Mouse (Mus musculus) brain, embryonic 14.5 days (tissue): ENCODE data around the gene Tenm2.

ENCODE experiments used
- CTCF ChIP-seq: fragments of 200-500 bp; IDR thresholded peaks from 2 replicates; pipeline ENCODE4 v1.5.1; 2012; ENCODE audit warnings: inconsistent platforms, mild to moderate bottlenecking, moderate library complexity, borderline replicate concordance; ENCODE audit not compliant: insufficient read depth, insufficient read length; ENCODE audit errors: extremely low read depth
- POLR2A ChIP-seq: fragments of 200-500 bp; IDR thresholded peaks from 2 replicates; pipeline ENCODE4 v1.6.1; 2012; ENCODE audit warnings: mild to moderate bottlenecking, inconsistent platforms, borderline replicate concordance; ENCODE audit not compliant: poor library complexity, insufficient read depth, insufficient read length, severe bottlenecking; ENCODE audit errors: extremely low read depth

DNA sequence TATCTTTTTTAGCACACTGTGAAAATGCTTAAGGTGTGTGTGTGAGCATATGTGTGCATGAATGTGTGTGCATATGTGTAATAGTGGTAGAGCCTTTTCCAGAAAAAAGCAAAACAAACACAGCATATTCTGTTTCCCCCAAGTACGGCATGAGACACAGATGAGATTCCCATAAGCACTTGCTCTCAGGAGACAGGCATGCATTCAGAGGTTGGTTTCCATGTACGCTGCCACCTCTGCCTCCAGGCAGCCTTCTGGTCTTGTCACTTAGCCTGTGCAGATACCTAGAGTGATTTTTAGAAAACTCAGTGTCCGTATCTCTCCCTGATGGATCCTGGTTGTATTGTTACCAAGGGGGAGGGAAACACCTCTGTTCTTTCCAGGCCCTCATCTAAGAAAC is 1013.7 kb downstream of the Tenm2 start:
- TF ChIP-seq POLR2A = no peak
- no peak for TF ChIP-seq CTCF
